In the genomic region with DNA sequence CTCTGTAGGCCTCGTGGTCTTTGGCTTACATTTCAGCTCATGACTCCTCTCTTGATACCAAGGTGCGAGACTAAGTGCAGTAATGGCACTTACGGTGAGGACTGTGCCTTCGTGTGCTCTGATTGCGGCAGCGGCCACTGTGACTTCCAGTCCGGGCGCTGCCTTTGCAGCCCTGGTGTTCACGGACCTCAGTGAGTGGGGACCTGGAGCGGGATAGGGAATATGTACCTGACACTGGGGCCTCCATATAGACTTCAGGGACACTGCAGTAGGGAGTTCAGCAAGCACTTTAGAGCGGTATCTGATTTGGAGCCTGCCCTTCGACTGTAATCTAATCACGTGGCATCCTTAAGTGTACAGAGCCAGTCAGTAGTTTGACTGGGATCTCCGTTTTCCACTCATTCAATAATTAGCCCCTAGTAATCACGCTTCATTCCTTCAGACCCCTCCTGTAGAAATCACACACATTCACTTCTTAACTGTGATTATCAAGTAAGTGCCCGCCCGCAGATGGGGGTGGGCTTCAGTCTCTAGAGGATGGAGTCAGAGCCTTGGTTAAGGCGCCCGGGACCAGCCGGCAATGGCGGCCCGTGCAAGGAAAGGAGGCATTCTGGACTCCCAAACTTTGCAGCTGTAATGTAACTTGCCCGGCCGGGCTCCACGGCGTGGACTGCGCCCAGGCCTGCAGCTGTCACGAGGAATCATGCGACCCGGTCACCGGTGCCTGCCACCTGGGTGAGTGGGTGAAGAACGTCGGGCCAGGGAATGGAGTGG, we compare ENCODE assay signal across 9 mouse cellular contexts. TPM values are rescaled to one million over a fixed set of nuclear protein-coding genes. Genes with fewer than 3 reads are reported as not detected.
DNase-seq lines count a peak whose midpoint lies in the region; ATAC-seq and TF ChIP-seq lines count a peak whose summit lies in the region.
"Had no signal": no experiment of that assay in that cellular context is flagged by ENCODE, and none has a peak within 500 bp of the region (broad histone marks: within the 10 kb centered on the region; RNA-seq: fewer than 3 reads in every experiment).

No protein-coding gene starts in this region.

- H3K4me3 ChIP-seq in heart, embryonic 11.5 days (ENCODE audit: low read depth, low read length): peak overlapping the region; percentile 39
- H3K4me3 ChIP-seq in ES-Bruce4 (ENCODE audit: low read depth, low read length): peak overlapping the region; percentile 57
- peak overlapping the region; percentile 43 for H3K4me3 ChIP-seq in forebrain, embryonic 16.5 days (replicated peaks; ENCODE audit: low read length)
- peak overlapping the region; percentile 38 for H3K4me3 ChIP-seq in liver, postnatal 0 days (ENCODE audit: low read depth, low read length)

- H3K27me3 ChIP-seq in heart, embryonic 11.5 days (ENCODE audit: control insufficient read depth, insufficient read depth, low read length): peaks cover 74% of the 10 kb centered on the region
- peaks cover 10% of the 10 kb centered on the region for H3K27me3 ChIP-seq in ES-Bruce4 (ENCODE audit: control insufficient read depth, insufficient read depth, low read length, poor library complexity, severe bottlenecking)
- peaks cover 71% of the 10 kb centered on the region for H3K27me3 ChIP-seq in forebrain, embryonic 16.5 days (replicated peaks; ENCODE audit: control insufficient read depth, insufficient read depth, low read length)
- H3K27me3 ChIP-seq in liver, postnatal 0 days (ENCODE audit: insufficient read depth, low read length): peaks cover 96% of the 10 kb centered on the region

- no peak for TF ChIP-seq POLR2A in ES-Bruce4 (IDR thresholded peaks at IDR 0.05; ENCODE audit: insufficient read depth, low read length)

- peak overlapping the region; percentile 74 for H3K4me2 ChIP-seq in heart, embryonic 11.5 days
- peak overlapping the region; percentile 60 for H3K4me2 ChIP-seq in forebrain, embryonic 16.5 days (ENCODE audit: low read length)
- H3K4me2 ChIP-seq in liver, postnatal 0 days (ENCODE audit: low read depth, low read length): peak overlapping the region; percentile 67

- no peak for TF ChIP-seq EP300 in ES-Bruce4 (IDR thresholded peaks at IDR 0.05; ENCODE audit: insufficient read depth, low read depth, low read length)
- TF ChIP-seq EP300 in liver, postnatal 0 days (IDR thresholded peaks at IDR 0.05; ENCODE audit: low read depth): no peak

- H3K4me1 ChIP-seq in heart, embryonic 11.5 days (ENCODE audit: control insufficient read depth, insufficient read depth, low read length): peaks cover 49% of the 10 kb centered on the region
- peaks cover 6% of the 10 kb centered on the region for H3K4me1 ChIP-seq in ES-Bruce4 (ENCODE audit: control insufficient read depth, insufficient read depth, low read length)
- peaks cover 48% of the 10 kb centered on the region for H3K4me1 ChIP-seq in forebrain, embryonic 16.5 days (replicated peaks; ENCODE audit: control insufficient read depth, insufficient read depth, low read length)
- peaks cover 32% of the 10 kb centered on the region for H3K4me1 ChIP-seq in liver, postnatal 0 days (ENCODE audit: insufficient read depth)

- TF ChIP-seq CTCF in ES-Bruce4 (IDR thresholded peaks at IDR 0.05; ENCODE audit: low read depth, low read length): no peak
- no peak for TF ChIP-seq CTCF in liver, postnatal 0 days (IDR thresholded peaks at IDR 0.05; ENCODE audit: low read depth)

- ATAC-seq in heart, embryonic 11.5 days (replicated peaks; ENCODE audit: insufficient number of reproducible peaks, low FRiP score, low TSS enrichment): no peak
- no peak for ATAC-seq in forebrain, embryonic 16.5 days
- ATAC-seq in liver, postnatal 0 days: no peak
- no peak for ATAC-seq in megakaryocyte-erythroid progenitor cell, adult 5-6 weeks (replicated peaks; ENCODE audit: low FRiP score, low TSS enrichment, poor library complexity, severe bottlenecking)

- no peaks in the 10 kb centered on the region for H3K36me3 ChIP-seq in heart, embryonic 11.5 days (ENCODE audit: control insufficient read depth, insufficient read depth, low read length)
- H3K36me3 ChIP-seq in ES-Bruce4 (ENCODE audit: control insufficient read depth, insufficient read depth, low read length, poor library complexity, severe bottlenecking): no peaks in the 10 kb centered on the region
- no peaks in the 10 kb centered on the region for H3K36me3 ChIP-seq in forebrain, embryonic 16.5 days (ENCODE audit: control insufficient read depth, insufficient read depth)
- no peaks in the 10 kb centered on the region for H3K36me3 ChIP-seq in liver, postnatal 0 days (replicated peaks; ENCODE audit: insufficient read depth, low read length)

- WGBS in heart, embryonic 11.5 days (ENCODE audit: insufficient replicate concordance): 14% methylated on average over 33 of the region's 33 CpGs
- WGBS in forebrain, embryonic 16.5 days: 6% methylated on average over 32 of the region's 33 CpGs
- 15% methylated on average over 33 of the region's 33 CpGs for WGBS in liver, postnatal 0 days (ENCODE audit: insufficient replicate concordance)

- no peak overlapping the region; the same call in 1 of the 2 replicates for H3K9ac ChIP-seq in heart, embryonic 11.5 days (ENCODE audit: low read depth, low read length)
- H3K9ac ChIP-seq in ES-Bruce4 (ENCODE audit: low read depth, poor library complexity, severe bottlenecking): peak overlapping the region; percentile 15
- peak overlapping the region; percentile 45; the same call in 1 of the 2 replicates for H3K9ac ChIP-seq in forebrain, embryonic 16.5 days (replicated peaks; ENCODE audit: low read depth, low read length)
- H3K9ac ChIP-seq in liver, postnatal 0 days (replicated peaks): no peak overlapping the region

- no peaks in the 10 kb centered on the region for H3K9me3 ChIP-seq in heart, embryonic 11.5 days (replicated peaks; ENCODE audit: control insufficient read depth, low read length)
- H3K9me3 ChIP-seq in ES-Bruce4 (replicated peaks; ENCODE audit: control insufficient read depth, insufficient read depth, low read length, poor library complexity, severe bottlenecking): no peaks in the 10 kb centered on the region
- H3K9me3 ChIP-seq in forebrain, embryonic 16.5 days (ENCODE audit: control insufficient read depth, low read length): no peaks in the 10 kb centered on the region
- no peaks in the 10 kb centered on the region for H3K9me3 ChIP-seq in liver, postnatal 0 days (ENCODE audit: low read length)

- DNase-seq in heart, adult 8-10 months (ENCODE audit: low spot score): no peak
- no peak for DNase-seq in liver, postnatal 0 days
- DNase-seq in right cerebral cortex, postnatal 14 days: no peak
- DNase-seq in layer of hippocampus, adult 18-20 months (ENCODE audit: low spot score in 2 of 2): no peak
- DNase-seq: layer of hippocampus, postnatal 36 days had no signal

- H3K27ac ChIP-seq in heart, embryonic 11.5 days (ENCODE audit: low read depth, low read length): no peak overlapping the region
- no peak overlapping the region for H3K27ac ChIP-seq in ES-Bruce4 (ENCODE audit: insufficient read depth, low read length)
- no peak overlapping the region for H3K27ac ChIP-seq in forebrain, embryonic 16.5 days (ENCODE audit: low read length)
- H3K27ac ChIP-seq in liver, postnatal 0 days (ENCODE audit: low read depth): no peak overlapping the region

RNA-seq across cellular contexts. Expression of a gene that starts 6.8 kb away (rescaled TPM):
- 7.2 and 9.6 TPM in 2 replicates for polyA plus RNA-seq in heart, embryonic 11.5 days (2014; fragmentation: Nextera tagmentation; extraction: Ambion mirVana)
- 1 to 10 TPM; 3.3 to 5.2 (median 4.4) TPM for total RNA-seq in heart, adult 8-10 months (2022)
- 5.8 and 6.5 TPM in 2 replicates for polyA plus RNA-seq in ES-Bruce4 (2011; ENCODE audit: insufficient read depth, insufficient read length, low read depth, missing spikeins)
- 0.99 and 1.4 TPM in 2 replicates for polyA plus RNA-seq in forebrain, embryonic 16.5 days (2015; fragmentation: Nextera tagmentation; extraction: Ambion mirVana)
- 0.97 and 1.6 TPM in 2 replicates for polyA plus RNA-seq in liver, postnatal 0 days (2015; fragmentation: Nextera tagmentation; extraction: Ambion mirVana)
- not detected in 2 replicates for total RNA-seq in megakaryocyte-erythroid progenitor cell, adult 5-6 weeks (2014; fragmentation: Nextera tagmentation)
- not detected in 2 replicates for total RNA-seq in megakaryocyte-erythroid progenitor cell, adult 5-6 weeks (2017)
- 1 to 10 TPM; 1.5 to 2.5 TPM for total RNA-seq in layer of hippocampus, adult 18-20 months (2021)

RNA-seq across cellular contexts. Expression of a gene that starts 29.1 kb away (rescaled TPM):
- polyA plus RNA-seq in heart, embryonic 11.5 days (2014; fragmentation: Nextera tagmentation; extraction: Ambion mirVana): 0.13 TPM in 1 of 2 replicates, not detected in the other
- not detected for total RNA-seq in heart, adult 8-10 months (2022)
- polyA plus RNA-seq in ES-Bruce4 (2011; ENCODE audit: insufficient read depth, insufficient read length, low read depth, missing spikeins): not detected in 2 replicates
- 0.86 and 1.5 TPM in 2 replicates for polyA plus RNA-seq in forebrain, embryonic 16.5 days (2015; fragmentation: Nextera tagmentation; extraction: Ambion mirVana)
- not detected in 2 replicates for polyA plus RNA-seq in liver, postnatal 0 days (2015; fragmentation: Nextera tagmentation; extraction: Ambion mirVana)
- not detected in 2 replicates for total RNA-seq in megakaryocyte-erythroid progenitor cell, adult 5-6 weeks (2014; fragmentation: Nextera tagmentation)
- not detected in 2 replicates for total RNA-seq in megakaryocyte-erythroid progenitor cell, adult 5-6 weeks (2017)
- total RNA-seq in layer of hippocampus, adult 18-20 months (2021): 1 to 10 TPM; 2.0 to 3.3 TPM

RNA-seq across cellular contexts. Expression of a gene that starts 34.3 kb away (rescaled TPM):
- polyA plus RNA-seq in heart, embryonic 11.5 days (2014; fragmentation: Nextera tagmentation; extraction: Ambion mirVana): 1.0 and 1.9 TPM in 2 replicates
- 1 to 10 TPM; 1.3 to 2.3 (median 1.9) TPM for total RNA-seq in heart, adult 8-10 months (2022)
- polyA plus RNA-seq in ES-Bruce4 (2011; ENCODE audit: insufficient read depth, insufficient read length, low read depth, missing spikeins): not detected in 2 replicates
- 4.7 and 5.5 TPM in 2 replicates for polyA plus RNA-seq in forebrain, embryonic 16.5 days (2015; fragmentation: Nextera tagmentation; extraction: Ambion mirVana)
- polyA plus RNA-seq in liver, postnatal 0 days (2015; fragmentation: Nextera tagmentation; extraction: Ambion mirVana): 0.26 and 0.52 TPM in 2 replicates
- 3.5 and 6.9 TPM in 2 replicates for total RNA-seq in megakaryocyte-erythroid progenitor cell, adult 5-6 weeks (2014; fragmentation: Nextera tagmentation)
- total RNA-seq in megakaryocyte-erythroid progenitor cell, adult 5-6 weeks (2017): 2.2 and 3.4 TPM in 2 replicates
- 10 to 100 TPM; 14.6 to 17.0 TPM for total RNA-seq in layer of hippocampus, adult 18-20 months (2021)

RNA-seq across cellular contexts. Expression of a gene that starts 44.4 kb away (rescaled TPM):
- 43.2 and 44.1 TPM in 2 replicates for polyA plus RNA-seq in heart, embryonic 11.5 days (2014; fragmentation: Nextera tagmentation; extraction: Ambion mirVana)
- total RNA-seq in heart, adult 8-10 months (2022): 10 to 100 TPM; 18.8 to 23.0 (median 19.4) TPM
- polyA plus RNA-seq in ES-Bruce4 (2011; ENCODE audit: insufficient read depth, insufficient read length, low read depth, missing spikeins): 40.2 and 44.0 TPM in 2 replicates
- polyA plus RNA-seq in forebrain, embryonic 16.5 days (2015; fragmentation: Nextera tagmentation; extraction: Ambion mirVana): 76.1 and 89.5 TPM in 2 replicates
- 7.8 and 8.0 TPM in 2 replicates for polyA plus RNA-seq in liver, postnatal 0 days (2015; fragmentation: Nextera tagmentation; extraction: Ambion mirVana)
- 34.5 and 35.6 TPM in 2 replicates for total RNA-seq in megakaryocyte-erythroid progenitor cell, adult 5-6 weeks (2014; fragmentation: Nextera tagmentation)
- 26.6 and 65.5 TPM in 2 replicates for total RNA-seq in megakaryocyte-erythroid progenitor cell, adult 5-6 weeks (2017)
- total RNA-seq in layer of hippocampus, adult 18-20 months (2021): 100 to 1,000 TPM in 1 of 2 experiments, 10 to 100 TPM in 1; 86.9 to 100 TPM

Comparison
In these comparisons a context has a peak if more than half of its experiments do, and no peak if none do; other contexts are left out.
1. H3K9ac ChIP-seq: peak in ES-Bruce4 (single experiment) and forebrain, embryonic 16.5 days (single experiment); none in heart, embryonic 11.5 days (single experiment) and liver, postnatal 0 days (single experiment).
2. Peak in every context shown above with its lines, with median percentiles within 50 percentile points of each other: H3K4me2 ChIP-seq and H3K4me3 ChIP-seq.